Mouse (Mus musculus) CD4-positive helper T cell, adult 2 months (primary cell): ENCODE data around the gene Rarg.

Source experiments
- DNase-seq: peaks from one replicate; pipeline ENCODE4 v3.0.0-alpha.2; 2012; ENCODE audit warnings: low read depth, missing footprints, low spot score

Rarg gene

GRCm38 (mm10) chr15:102257202-102258075 is at the start of gene Rarg:
Gene Rarg, minus strand, starts transcription at chr15:102257517.
- peak; percentile 73 for DNase-seq

DNA sequence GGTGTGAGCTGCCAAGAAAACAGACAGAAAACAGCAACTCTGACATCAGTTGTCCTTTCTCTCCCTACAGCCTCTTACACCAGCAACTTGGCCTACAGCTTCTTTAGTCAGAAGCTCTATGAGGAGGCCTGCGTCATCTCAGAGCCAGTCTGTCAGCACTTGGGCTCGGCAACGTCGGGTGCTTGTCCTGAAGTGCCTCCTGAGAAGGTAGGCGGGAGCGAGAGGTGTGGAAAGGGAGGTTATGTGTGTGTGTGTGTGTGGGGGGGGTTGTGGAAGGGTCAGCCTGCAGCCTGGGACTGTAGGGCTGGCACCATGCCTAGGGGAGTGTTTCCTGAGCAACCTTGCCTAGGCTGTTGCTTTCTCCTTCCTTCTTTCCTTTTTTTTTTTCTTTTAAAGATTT is 45.2 kb upstream of the Rarg start:
- no peak for DNase-seq

DNA sequence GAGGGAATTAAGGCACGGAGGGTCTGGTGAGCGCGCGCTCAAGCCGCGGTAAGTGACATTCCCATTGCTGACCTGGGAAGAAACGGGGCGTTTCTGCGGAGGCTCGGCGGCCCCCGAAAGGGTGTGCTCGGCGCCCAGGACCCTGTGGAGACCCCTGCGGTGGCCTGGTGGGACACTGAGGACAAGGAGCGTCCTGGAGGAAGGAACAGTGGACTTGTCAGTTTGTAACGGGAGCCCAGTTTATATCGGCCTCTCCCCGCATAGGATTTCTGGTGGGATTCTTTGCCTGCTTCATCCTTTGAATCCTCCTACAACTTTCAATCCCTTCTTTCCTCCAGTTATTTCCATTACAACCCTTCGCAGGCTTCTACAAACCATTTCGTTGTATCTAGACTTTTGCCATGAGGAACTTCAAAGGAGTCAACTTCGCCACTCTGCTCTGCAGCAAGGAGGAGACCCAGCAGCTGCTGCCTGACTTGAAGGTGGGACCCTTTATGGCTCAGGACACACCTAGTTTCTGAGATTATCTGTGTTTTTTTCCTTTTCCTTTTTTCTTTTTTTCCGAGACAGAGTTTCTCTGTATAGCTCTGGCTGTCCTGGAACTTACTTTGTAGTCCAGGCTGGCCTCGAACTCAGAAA is 39.2 kb upstream of the Rarg start:
- no peak for DNase-seq

GRCm38 (mm10) chr15:102295633-102296367 is 38.5 kb upstream of the Rarg start, which contains the start of gene Espl1:
Gene Espl1, plus strand, starts transcription at chr15:102296266.
- peak; percentile 91 for DNase-seq

- peak; percentile 67 for DNase-seq
Observed at GRCm38 (mm10) chr15:102287395-102287794, 30.1 kb upstream of the Rarg start.

GRCm38 (mm10) chr15:102283648-102284047 is 26.3 kb upstream of the Rarg start:
- no peak for DNase-seq

DNA sequence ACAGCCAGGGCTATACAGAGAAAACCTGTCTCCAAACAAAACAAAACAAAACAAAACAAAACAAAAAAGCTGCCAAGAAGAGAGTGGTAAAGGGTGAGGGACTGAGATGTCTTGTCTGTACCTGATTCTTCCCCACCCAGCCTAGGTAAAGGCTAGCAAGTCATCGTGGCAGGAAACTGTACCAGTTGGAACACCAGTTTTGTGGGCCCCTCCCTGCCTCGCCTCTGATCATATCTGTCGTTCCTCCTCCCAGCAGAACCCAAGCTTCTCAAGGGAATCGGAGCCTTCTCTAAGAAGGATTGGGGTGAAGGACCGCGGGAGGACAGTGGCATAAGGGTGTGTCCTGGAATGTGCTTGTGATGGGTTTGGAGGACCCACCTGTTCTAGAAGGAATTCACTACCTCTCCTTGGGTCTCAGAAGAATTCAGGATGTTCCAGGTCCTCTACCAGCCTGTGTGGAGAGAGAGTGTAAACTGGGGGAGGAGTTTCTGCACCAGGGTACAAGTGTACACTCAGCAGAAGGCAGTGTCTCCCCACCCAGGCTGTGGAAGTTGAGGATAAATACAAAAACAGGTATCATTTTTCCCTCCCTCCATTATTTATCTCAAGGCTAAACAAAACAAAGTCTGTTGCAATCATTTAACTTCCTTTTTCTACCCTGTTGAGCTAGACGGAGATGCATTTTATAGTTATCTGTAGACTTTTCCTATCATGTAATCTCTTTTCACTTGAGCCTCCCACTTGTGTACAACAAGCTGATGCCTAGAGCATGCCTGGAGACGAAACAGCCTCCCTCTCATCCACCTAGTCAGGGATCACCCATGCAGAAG is 25.4 kb upstream of the Rarg start:
- DNase-seq = no peak

DNA sequence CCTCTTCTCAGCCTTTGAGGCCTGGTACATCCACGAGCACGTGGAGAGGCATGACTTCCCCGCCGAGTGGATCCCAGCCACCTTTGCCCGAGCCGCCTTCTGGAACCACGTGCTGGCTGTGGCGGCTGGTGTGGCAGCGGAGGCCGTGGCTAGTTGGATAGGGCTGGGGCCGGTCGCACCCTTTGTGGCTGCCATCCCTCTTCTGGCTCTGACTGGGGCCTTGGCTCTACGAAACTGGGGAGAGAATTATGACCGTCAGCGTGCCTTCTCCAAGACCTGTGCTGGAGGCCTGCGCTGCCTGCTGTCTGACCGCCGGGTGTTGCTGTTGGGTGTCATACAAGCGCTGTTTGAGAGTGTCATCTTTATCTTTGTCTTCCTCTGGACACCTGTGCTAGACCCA is 23.3 kb upstream of the Rarg start:
- DNase-seq = no peak

GRCm38 (mm10) chr15:102279783-102280520 is 22.6 kb upstream of the Rarg start:
- DNase-seq = no peak

GRCm38 (mm10) chr15:102279092-102279782 is 21.9 kb upstream of the Rarg start, which contains the start of gene Mfsd5:
Gene Mfsd5, plus strand, starts transcription at chr15:102279454.
- DNase-seq = peak; percentile 96

GRCm38 (mm10) chr15:102278726-102279091 is 21.4 kb upstream of the Rarg start:
- no peak for DNase-seq

GRCm38 (mm10) chr15:102273982-102274716 is 16.8 kb upstream of the Rarg start:
- DNase-seq = no peak

DNA sequence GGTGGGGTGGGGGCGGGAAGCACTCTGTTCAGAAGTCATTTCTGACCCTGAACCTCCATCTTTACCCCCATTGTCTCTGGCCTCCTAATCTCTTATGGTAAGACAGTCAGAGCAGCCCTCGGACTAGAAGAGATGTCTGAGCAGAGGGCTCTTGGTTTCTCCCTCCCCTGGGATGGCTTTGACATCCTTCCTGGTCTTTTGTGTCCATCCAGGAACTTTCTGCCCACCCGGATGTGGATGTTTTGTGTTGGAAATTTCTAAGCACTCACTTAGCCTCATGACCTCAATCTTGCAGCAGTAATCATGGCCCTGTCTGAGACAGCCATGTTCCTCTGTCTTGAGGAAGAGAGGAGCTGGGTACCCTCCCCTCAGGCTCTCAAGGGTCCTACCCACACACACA is 14.1 kb upstream of the Rarg start:
- DNase-seq = no peak

- DNase-seq = no peak
Observed at GRCm38 (mm10) chr15:102270274-102270960, 13.1 kb upstream of the Rarg start, which contains the start of gene Gm9918. Gene Gm9918, plus strand, starts transcription at chr15:102270563.

DNA sequence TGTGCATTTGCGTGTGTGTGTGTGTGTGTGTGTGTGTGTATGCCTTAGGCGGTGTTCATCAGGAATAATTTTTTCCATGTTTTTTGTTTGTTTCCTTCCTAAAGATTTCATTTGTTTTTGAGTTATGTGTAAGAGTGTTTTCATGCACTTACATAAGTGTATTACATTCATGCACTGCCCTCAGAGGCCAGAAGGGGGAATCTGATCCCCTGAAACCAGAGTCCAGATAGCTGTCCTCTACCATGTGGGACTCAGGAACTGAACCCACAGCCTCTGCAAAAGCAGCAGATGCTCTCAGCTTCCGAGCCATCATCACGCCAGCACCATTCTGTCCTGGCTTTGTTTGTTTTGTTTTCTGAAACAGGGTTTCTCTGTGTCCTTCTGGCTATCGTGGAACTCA is 8.2 kb upstream of the Rarg start:
- DNase-seq = no peak

GRCm38 (mm10) chr15:102263037-102263436 is 5.7 kb upstream of the Rarg start:
- DNase-seq = peak; percentile 81

DNA sequence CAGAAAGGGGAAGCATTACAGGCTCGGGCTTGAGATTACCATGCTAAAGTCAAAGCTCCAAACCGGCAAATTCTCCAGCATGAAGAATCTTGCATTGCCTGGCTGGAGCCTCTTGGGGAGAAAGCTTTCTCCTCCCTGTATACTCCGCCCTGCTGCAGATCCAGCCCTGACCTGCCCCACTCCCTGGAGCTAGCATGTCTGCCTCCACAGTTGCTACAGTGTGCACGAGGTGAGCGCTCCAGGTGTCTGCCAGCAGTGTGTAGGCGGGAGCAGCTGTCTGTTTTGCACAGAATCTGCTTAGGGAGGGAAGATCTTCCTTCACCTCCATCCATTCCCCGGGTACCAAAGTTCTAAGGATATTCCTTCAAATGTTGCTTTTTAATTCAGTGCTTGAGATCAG is 5.3 kb upstream of the Rarg start:
- no peak for DNase-seq

DNA sequence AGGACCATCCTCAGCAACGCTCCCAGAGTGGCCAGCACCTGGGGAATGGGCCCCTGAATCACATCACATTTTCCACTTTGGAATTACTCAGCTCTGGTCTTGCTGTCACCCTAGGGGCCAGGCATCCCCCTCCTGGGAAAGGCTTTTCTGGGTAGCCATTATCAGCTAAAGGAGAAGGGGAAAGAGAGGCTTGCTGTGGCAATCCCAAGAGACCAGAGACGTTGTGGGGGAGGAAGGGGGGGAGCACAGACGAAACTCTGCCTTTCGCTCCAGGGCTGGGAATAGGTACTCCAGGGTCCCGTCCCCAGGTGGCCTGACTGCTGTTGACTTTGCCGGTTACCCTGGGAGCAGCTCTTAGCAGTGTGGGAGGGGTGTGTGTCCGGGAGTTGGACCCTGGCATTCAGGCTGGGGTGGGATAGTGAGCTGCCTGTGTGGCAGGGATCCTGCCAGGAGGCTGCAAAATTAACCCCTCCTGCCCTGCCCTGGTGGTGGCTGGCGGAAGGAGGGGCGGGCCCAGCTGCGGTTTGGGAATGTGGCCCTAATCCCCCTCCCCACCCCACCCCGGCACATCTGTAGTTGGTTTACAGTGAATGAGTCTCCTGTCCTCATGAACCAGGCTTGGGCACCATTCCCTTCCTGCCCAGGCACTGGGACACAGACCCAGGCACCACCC is 1.4 kb upstream of the Rarg start:
- no peak for DNase-seq
